Mouse (Mus musculus) testis, adult 2 months (tissue): Measurements from ENCODE around the gene Rpf1. TPM values are rescaled to one million over a fixed set of nuclear protein-coding genes. Genes with fewer than 3 reads are reported as not detected.

Experiments used
- H3K27ac ChIP-seq: fragments of 200-500 bp; 2 replicates; pipeline ENCODE4 v1.5.1; 2012; ENCODE audit warnings: low read depth, low read length; ENCODE audit not compliant: control insufficient read depth, insufficient read depth
- H3K27me3 ChIP-seq: fragments of 200-500 bp; 2 replicates; pipeline ENCODE4 v1.6.1; 2012; ENCODE audit warnings: mild to moderate bottlenecking, low read length, moderate library complexity; ENCODE audit not compliant: control insufficient read depth, insufficient read depth
- H3K36me3 ChIP-seq: fragments of 200-500 bp; 2 replicates; pipeline ENCODE4 v1.6.1; 2012; ENCODE audit warnings: mild to moderate bottlenecking, low read length; ENCODE audit not compliant: control insufficient read depth, insufficient read depth
- H3K4me1 ChIP-seq: fragments of 200-500 bp; 2 replicates; pipeline ENCODE4 v1.6.1; 2012; ENCODE audit warnings: low read length; ENCODE audit not compliant: control insufficient read depth, insufficient read depth
- H3K4me3 ChIP-seq: fragments of 200-500 bp; 2 replicates; pipeline ENCODE4 v1.5.1; 2012; ENCODE audit warnings: low read depth, mild to moderate bottlenecking, low read length, moderate library complexity, mixed read lengths; ENCODE audit not compliant: control insufficient read depth
- CTCF ChIP-seq: fragments of 200-500 bp; IDR thresholded peaks from 2 replicates; pipeline ENCODE4 v1.5.1; 2012; ENCODE audit warnings: low read depth, mild to moderate bottlenecking, inconsistent platforms, low read length, moderate library complexity; ENCODE audit not compliant: control insufficient read depth, insufficient read depth, insufficient replicate concordance
- POLR2A ChIP-seq: fragments of 200-500 bp; IDR thresholded peaks from 2 replicates; pipeline ENCODE4 v1.6.1; 2012; ENCODE audit warnings: low read depth, mild to moderate bottlenecking, inconsistent platforms, low read length, moderate library complexity; ENCODE audit not compliant: control insufficient read depth
- polyA plus RNA-seq: library from polyadenylated mRNA; depleted of rRNA; stranded (reverse); fragments of >200 nt; gene quantifications from 2 replicates; pipeline ENCODE4 v1.2.3, GENCODE M21; 2012

The Rpf1 gene
- polyA plus RNA-seq, 1 experiment: 13.9 TPM

GRCm38 (mm10) chr3:146564268-146565064 is 43.2 kb upstream of the Rpf1 start:
- Histone ChIP-seq H3K27me3 (no peaks in the 10 kb centered on the region), H3K36me3 (no peaks in the 10 kb centered on the region), H3K4me1 (no peaks in the 10 kb centered on the region), H3K27ac (no peak overlapping the region), H3K4me3 (no peak overlapping the region)
- TF ChIP-seq POLR2A (no peak), CTCF (no peak)

GRCm38 (mm10) chr3:146562936-146563335 is 41.7 kb upstream of the Rpf1 start:
- Histone ChIP-seq H3K4me1 (no peaks in the 10 kb centered on the region), H3K4me3 (no peak overlapping the region), H3K27me3 (no peaks in the 10 kb centered on the region), H3K36me3 (no peaks in the 10 kb centered on the region), H3K27ac (no peak overlapping the region)
- TF ChIP-seq CTCF (no peak), POLR2A (no peak)

- H3K27me3 ChIP-seq: no peaks in the 10 kb centered on the region
- H3K4me1 ChIP-seq: no peaks in the 10 kb centered on the region
- no peak overlapping the region for H3K4me3 ChIP-seq
- TF ChIP-seq CTCF (no peak), POLR2A (no peak)
- no peaks in the 10 kb centered on the region for H3K36me3 ChIP-seq
- no peak overlapping the region for H3K27ac ChIP-seq
Observed at GRCm38 (mm10) chr3:146557507-146557906, 36.3 kb upstream of the Rpf1 start.

GRCm38 (mm10) chr3:146556567-146556966 is 35.3 kb upstream of the Rpf1 start:
- H3K4me3 ChIP-seq: no peak overlapping the region
- no peak overlapping the region for H3K27ac ChIP-seq
- no peaks in the 10 kb centered on the region for H3K27me3 ChIP-seq
- TF ChIP-seq POLR2A: no peak
- no peak for TF ChIP-seq CTCF
- no peaks in the 10 kb centered on the region for H3K36me3 ChIP-seq
- H3K4me1 ChIP-seq: no peaks in the 10 kb centered on the region

GRCm38 (mm10) chr3:146554816-146555215 is 33.6 kb upstream of the Rpf1 start:
- H3K36me3 ChIP-seq: no peaks in the 10 kb centered on the region
- no peaks in the 10 kb centered on the region for H3K4me1 ChIP-seq

GRCm38 (mm10) chr3:146543632-146544031 is 22.4 kb upstream of the Rpf1 start:
- no peak overlapping the region for H3K4me3 ChIP-seq
- no peaks in the 10 kb centered on the region for H3K36me3 ChIP-seq
- no peaks in the 10 kb centered on the region for H3K27me3 ChIP-seq
- H3K27ac ChIP-seq: no peak overlapping the region
- H3K4me1 ChIP-seq: no peaks in the 10 kb centered on the region
- TF ChIP-seq POLR2A: no peak
- no peak for TF ChIP-seq CTCF

More at GRCm38 (mm10) chr3:146554816-146555215, 33.6 kb upstream of the Rpf1 start:
- Histone ChIP-seq H3K27ac (no peak overlapping the region), H3K27me3 (no peaks in the 10 kb centered on the region), H3K4me3 (no peak overlapping the region)
- no peak for TF ChIP-seq POLR2A
- no peak for TF ChIP-seq CTCF

- Histone ChIP-seq H3K27ac (no peak overlapping the region), H3K4me3 (no peak overlapping the region), H3K27me3 (no peaks in the 10 kb centered on the region), H3K4me1 (no peaks in the 10 kb centered on the region), H3K36me3 (no peaks in the 10 kb centered on the region)
- TF ChIP-seq CTCF (no peak), POLR2A (no peak)
Observed at GRCm38 (mm10) chr3:146540521-146541273, 19.5 kb upstream of the Rpf1 start.
